Mouse (Mus musculus) neural tube, embryonic 13.5 days (tissue): ENCODE data around the gene Serpina3i. TPM values are rescaled to one million over a fixed set of nuclear protein-coding genes. Genes with fewer than 3 reads are reported as not detected.
"Not testable (repeated sequence)": the region's sequence is repeated elsewhere in the genome, so short reads cannot be mapped to it uniquely, and the experiment has no call there.

ENCODE experiments used
- ATAC-seq: fragments of 200-750 bp; cut with Nextera tagmentation; 2 replicates; pipeline ENCODE4 v1.8.0; 2017; ENCODE audit warnings: low read depth, mild to moderate bottlenecking, moderate TSS enrichment, moderate library complexity
- H3K27ac ChIP-seq: fragments of 300-500 bp; sonication (generic); replicated peaks from 2 replicates; pipeline ENCODE4 v1.5.1; 2015; ENCODE audit warnings: moderate library complexity, mild to moderate bottlenecking, inconsistent platforms
- H3K27me3 ChIP-seq: fragments of 300-500 bp; sonication (generic); 2 replicates; pipeline ENCODE4 v1.6.1; 2015; ENCODE audit warnings: mild to moderate bottlenecking, inconsistent platforms
- H3K36me3 ChIP-seq: fragments of 300-500 bp; sonication (generic); 2 replicates; pipeline ENCODE4 v1.6.1; 2015; ENCODE audit warnings: mild to moderate bottlenecking, inconsistent platforms
- H3K4me1 ChIP-seq: fragments of 300-500 bp; sonication (generic); replicated peaks from 2 replicates; pipeline ENCODE4 v1.6.1; 2015; ENCODE audit warnings: inconsistent platforms
- H3K4me2 ChIP-seq: fragments of 300-500 bp; sonication (generic); 2 replicates; pipeline ENCODE4 v1.6.1; 2015; ENCODE audit warnings: inconsistent platforms, mild to moderate bottlenecking, moderate library complexity
- H3K4me3 ChIP-seq: fragments of 300-500 bp; sonication (generic); 2 replicates; pipeline ENCODE4 v1.5.1; 2015; ENCODE audit warnings: mild to moderate bottlenecking, inconsistent platforms
- H3K9ac ChIP-seq: fragments of 300-500 bp; sonication (generic); 2 replicates; pipeline ENCODE4 v1.6.1; 2015; ENCODE audit warnings: moderate library complexity, mild to moderate bottlenecking, inconsistent platforms
- H3K9me3 ChIP-seq: fragments of 300-500 bp; sonication (generic); 2 replicates; pipeline ENCODE4 v1.6.1; 2016; ENCODE audit warnings: inconsistent platforms
- WGBS: fragments of 180-500 bp; shearing (Covaris S2); methylation state at CpG from one replicate; pipeline ENCODE4 v1.1.7; 2015; 5-methylcytosine and 5-hydroxymethylcytosine counted together
- polyA plus RNA-seq: library from polyadenylated mRNA; unstranded; fragments of >200 nt; fragmentation: Nextera tagmentation; extraction: Ambion mirVana; gene quantifications from 2 replicates; pipeline ENCODE4 v1.2.1, GENCODE M21; 2015

Gene Serpina3i
- polyA plus RNA-seq: not detected in 2 replicates

- Histone ChIP-seq H3K9ac (no peak within 1 kb of the TSS), H3K27ac (no peak within 1 kb of the TSS), H3K27me3 (no peaks in the 10 kb centered on the region), H3K4me2 (no peak within 1 kb of the TSS), H3K36me3 (no peaks in the 10 kb centered on the region), H3K4me3 (no peak within 1 kb of the TSS), H3K9me3 (no peaks in the 10 kb centered on the region), H3K4me1 (no peaks in the 10 kb centered on the region)
- no peak for ATAC-seq
Observed at GRCm38 (mm10) chr12:104262863-104263262, at the start of gene Serpina3i. Gene Serpina3i, plus strand, starts transcription at chr12:104263122.

GRCm38 (mm10) chr12:104213689-104214444, 49.1 kb upstream of the Serpina3i start:
- WGBS: 77% methylated on average over 2 of the region's 2 CpGs
- H3K9ac ChIP-seq: no peak overlapping the region
- ATAC-seq: no peak
- H3K4me3 ChIP-seq: no peak overlapping the region
- no peak overlapping the region for H3K27ac ChIP-seq
- H3K4me2 ChIP-seq: no peak overlapping the region
- no peaks in the 10 kb centered on the region for H3K27me3 ChIP-seq
- no peaks in the 10 kb centered on the region for H3K9me3 ChIP-seq
- H3K4me1 ChIP-seq: peaks cover 5% of the 10 kb centered on the region; the same call in 1 of the 2 replicates
- H3K36me3 ChIP-seq: no peaks in the 10 kb centered on the region

- Histone ChIP-seq H3K4me3 (no peak within 1 kb of the TSS), H3K4me1 (peaks cover 5% of the 10 kb centered on the region; the same call in 1 of the 2 replicates), H3K9ac (no peak within 1 kb of the TSS), H3K4me2 (no peak within 1 kb of the TSS), H3K9me3 (no peaks in the 10 kb centered on the region), H3K27ac (no peak within 1 kb of the TSS), H3K36me3 (no peaks in the 10 kb centered on the region), H3K27me3 (no peaks in the 10 kb centered on the region)
- WGBS: 77% methylated on average over 1 of the region's 1 CpGs
- ATAC-seq: no peak
Observed at GRCm38 (mm10) chr12:104214445-104214753, 48.5 kb upstream of the Serpina3i start, which contains the start of gene Serpina3f. Gene Serpina3f, plus strand, starts transcription at chr12:104214544.

- H3K4me2 ChIP-seq: no peak overlapping the region
- no peak for ATAC-seq
- H3K4me3 ChIP-seq: no peak overlapping the region
- no peaks in the 10 kb centered on the region for H3K27me3 ChIP-seq
- no peak overlapping the region for H3K9ac ChIP-seq
- no peak overlapping the region for H3K27ac ChIP-seq
- H3K9me3 ChIP-seq: no peaks in the 10 kb centered on the region
- 95% methylated on average over 1 of the region's 1 CpGs for WGBS
- peaks cover 5% of the 10 kb centered on the region; the same call in 1 of the 2 replicates for H3K4me1 ChIP-seq
- H3K36me3 ChIP-seq: no peaks in the 10 kb centered on the region
Observed at GRCm38 (mm10) chr12:104215249-104215648, 47.7 kb upstream of the Serpina3i start.

GRCm38 (mm10) chr12:104221616-104222015, 41.3 kb upstream of the Serpina3i start:
- Histone ChIP-seq H3K27ac (no peak overlapping the region), H3K27me3 (no peaks in the 10 kb centered on the region), H3K4me3 (no peak overlapping the region), H3K4me1 (no peaks in the 10 kb centered on the region), H3K4me2 (no peak overlapping the region), H3K36me3 (no peaks in the 10 kb centered on the region), H3K9me3 (no peaks in the 10 kb centered on the region), H3K9ac (no peak overlapping the region)
- WGBS: 78% methylated on average over 1 of the region's 1 CpGs
- no peak for ATAC-seq

GRCm38 (mm10) chr12:104223690-104224089, 39.2 kb upstream of the Serpina3i start:
- no peak overlapping the region for H3K4me3 ChIP-seq
- WGBS: 63% methylated on average over 1 of the region's 1 CpGs

GRCm38 (mm10) chr12:104224598-104225300, 38.2 kb upstream of the Serpina3i start:
- H3K4me1 ChIP-seq: no peaks in the 10 kb centered on the region
- no peak overlapping the region for H3K9ac ChIP-seq
- H3K36me3 ChIP-seq: no peaks in the 10 kb centered on the region
- no peak overlapping the region for H3K4me3 ChIP-seq
- H3K4me2 ChIP-seq: no peak overlapping the region
- H3K27ac ChIP-seq: no peak overlapping the region
- H3K9me3 ChIP-seq: no peaks in the 10 kb centered on the region
- H3K27me3 ChIP-seq: no peaks in the 10 kb centered on the region
- WGBS: 68% methylated on average over 7 of the region's 7 CpGs
- ATAC-seq: no peak

More at GRCm38 (mm10) chr12:104223690-104224089, 39.2 kb upstream of the Serpina3i start:
- Histone ChIP-seq H3K27me3 (no peaks in the 10 kb centered on the region), H3K27ac (no peak overlapping the region), H3K4me1 (no peaks in the 10 kb centered on the region), H3K9ac (no peak overlapping the region), H3K36me3 (no peaks in the 10 kb centered on the region), H3K9me3 (no peaks in the 10 kb centered on the region), H3K4me2 (no peak overlapping the region)
- no peak for ATAC-seq

- Histone ChIP-seq H3K36me3 (no peaks in the 10 kb centered on the region), H3K4me2 (no peak overlapping the region), H3K4me3 (no peak overlapping the region), H3K9me3 (no peaks in the 10 kb centered on the region), H3K4me1 (no peaks in the 10 kb centered on the region), H3K27me3 (no peaks in the 10 kb centered on the region), H3K9ac (no peak overlapping the region), H3K27ac (no peak overlapping the region)
- 83% methylated on average over 2 of the region's 2 CpGs for WGBS
- no peak for ATAC-seq
Observed at GRCm38 (mm10) chr12:104230762-104231161, 32.2 kb upstream of the Serpina3i start.

GRCm38 (mm10) chr12:104235915-104236314, 27.0 kb upstream of the Serpina3i start, which contains the start of gene Serpina3g:
Gene Serpina3g, plus strand, starts transcription at chr12:104236245.
- Histone ChIP-seq H3K9me3 (no peaks in the 10 kb centered on the region), H3K27ac (no peak within 1 kb of the TSS), H3K27me3 (no peaks in the 10 kb centered on the region), H3K4me2 (no peak within 1 kb of the TSS), H3K36me3 (no peaks in the 10 kb centered on the region), H3K4me1 (no peaks in the 10 kb centered on the region), H3K4me3 (no peak within 1 kb of the TSS), H3K9ac (no peak within 1 kb of the TSS)
- WGBS: 69% methylated on average over 5 of the region's 5 CpGs
- no peak for ATAC-seq

GRCm38 (mm10) chr12:104238048-104238447, 24.9 kb upstream of the Serpina3i start:
- not testable (repeated sequence) for H3K36me3 ChIP-seq, H3K27me3 ChIP-seq, H3K9me3 ChIP-seq, H3K4me3 ChIP-seq, H3K27ac ChIP-seq, ATAC-seq, H3K9ac ChIP-seq, H3K4me2 ChIP-seq, H3K4me1 ChIP-seq
- 81% methylated on average over 1 of the region's 1 CpGs for WGBS

GRCm38 (mm10) chr12:104243307-104243706, 19.6 kb upstream of the Serpina3i start:
- Histone ChIP-seq H3K4me1 (peaks cover 16% of the 10 kb centered on the region), H3K9ac (no peak overlapping the region), H3K4me2 (no peak overlapping the region), H3K27ac (no peak overlapping the region), H3K27me3 (no peaks in the 10 kb centered on the region), H3K4me3 (no peak overlapping the region), H3K9me3 (no peaks in the 10 kb centered on the region), H3K36me3 (no peaks in the 10 kb centered on the region)
- ATAC-seq: no peak

GRCm38 (mm10) chr12:104245092-104245491, 17.8 kb upstream of the Serpina3i start:
- WGBS: 81% methylated on average over 1 of the region's 1 CpGs
- Histone ChIP-seq H3K27ac (no peak overlapping the region), H3K27me3 (no peaks in the 10 kb centered on the region), H3K4me2 (no peak overlapping the region), H3K9ac (no peak overlapping the region), H3K9me3 (no peaks in the 10 kb centered on the region), H3K4me3 (no peak overlapping the region), H3K4me1 (peaks cover 18% of the 10 kb centered on the region), H3K36me3 (no peaks in the 10 kb centered on the region)
- no peak for ATAC-seq
